Mouse (Mus musculus) embryonic facial prominence, embryonic 14.5 days (tissue): ENCODE data around the gene Nos3. TPM values are rescaled to one million over a fixed set of nuclear protein-coding genes. Genes with fewer than 3 reads are reported as not detected.

Experiments
- ATAC-seq: fragments of 200-750 bp; cut with Nextera tagmentation; 2 replicates; pipeline ENCODE4 v1.8.0; 2017; ENCODE audit warnings: low read depth, moderate number of reproducible peaks, moderate TSS enrichment
- DNase-seq: peaks from one replicate; pipeline ENCODE4 v3.0.0-alpha.2; 2015; ENCODE audit warnings: low spot score
- H3K27ac ChIP-seq: fragments of 300-500 bp; sonication (generic); replicated peaks from 2 replicates; pipeline ENCODE4 v1.5.1; 2014; ENCODE audit warnings: low read depth, mild to moderate bottlenecking, low read length, moderate library complexity
- H3K27me3 ChIP-seq: fragments of 300-500 bp; sonication (generic); replicated peaks from 2 replicates; pipeline ENCODE4 v1.6.1; 2014; ENCODE audit warnings: low read length; ENCODE audit not compliant: control insufficient read depth, insufficient read depth
- H3K36me3 ChIP-seq: fragments of 300-500 bp; sonication (generic); 2 replicates; pipeline ENCODE4 v1.6.1; 2014; ENCODE audit warnings: low read length, mixed read lengths; ENCODE audit not compliant: control insufficient read depth, insufficient read depth
- H3K4me1 ChIP-seq: fragments of 300-500 bp; sonication (generic); 2 replicates; pipeline ENCODE4 v1.6.1; 2014; ENCODE audit warnings: antibody characterized with exemption, low read length; ENCODE audit not compliant: control insufficient read depth, insufficient read depth
- H3K4me2 ChIP-seq: fragments of 300-500 bp; sonication (generic); 2 replicates; pipeline ENCODE4 v1.6.1; 2014; ENCODE audit warnings: low read depth, mild to moderate bottlenecking, low read length, moderate library complexity, mixed read lengths
- H3K4me3 ChIP-seq: fragments of 300-500 bp; sonication (generic); 2 replicates; pipeline ENCODE4 v1.5.1; 2014; ENCODE audit warnings: low read depth, mild to moderate bottlenecking, low read length
- H3K9ac ChIP-seq: fragments of 300-500 bp; sonication (generic); 2 replicates; pipeline ENCODE4 v1.6.1; 2014; ENCODE audit warnings: low read depth, mild to moderate bottlenecking, low read length, moderate library complexity, mixed read lengths
- H3K9me3 ChIP-seq: fragments of 300-500 bp; sonication (generic); 2 replicates; pipeline ENCODE4 v1.6.1; 2016; ENCODE audit warnings: low read length; ENCODE audit not compliant: control insufficient read depth
- WGBS: fragments of 180-500 bp; shearing (Covaris S2); extraction: QIAGEN DNeasy Blood & Tissue Kit; methylation state at CpG from one replicate; pipeline ENCODE4 v1.1.7; 2014; 5-methylcytosine and 5-hydroxymethylcytosine counted together
- polyA plus RNA-seq: library from polyadenylated mRNA; unstranded; fragments of >200 nt; fragmentation: Nextera tagmentation; extraction: Ambion mirVana; gene quantifications from 2 replicates; pipeline ENCODE4 v1.2.1, GENCODE M21; 2014

Gene Nos3
- polyA plus RNA-seq, 1 experiment from 2014 or later: 7.9 TPM

- WGBS: 53% methylated on average over 2 of the region's 2 CpGs
- no peaks in the 10 kb centered on the region for H3K36me3 ChIP-seq
- H3K4me1 ChIP-seq: no peaks in the 10 kb centered on the region
- no peaks in the 10 kb centered on the region for H3K27me3 ChIP-seq
- no peak; the same call in 1 of the 2 replicates for ATAC-seq
- H3K27ac ChIP-seq: no peak overlapping the region
- no peak overlapping the region for H3K4me3 ChIP-seq
- no peak overlapping the region for H3K4me2 ChIP-seq
- DNase-seq: no peak
- no peaks in the 10 kb centered on the region for H3K9me3 ChIP-seq
- H3K9ac ChIP-seq: no peak overlapping the region
These were observed 26.8 kb upstream of the Nos3 start for GRCm38 (mm10) chr5:24337821-24338220.

- ATAC-seq: no peak
- Histone ChIP-seq H3K9ac (no peak overlapping the region), H3K27me3 (no peaks in the 10 kb centered on the region), H3K27ac (no peak overlapping the region), H3K36me3 (no peaks in the 10 kb centered on the region), H3K9me3 (no peaks in the 10 kb centered on the region), H3K4me3 (no peak overlapping the region), H3K4me2 (no peak overlapping the region), H3K4me1 (no peaks in the 10 kb centered on the region; the same call in 1 of the 2 replicates)
- WGBS: 78% methylated on average over 14 of the region's 14 CpGs
- no peak for DNase-seq
These were observed 22.2 kb upstream of the Nos3 start for GRCm38 (mm10) chr5:24342205-24342963.

GRCm38 (mm10) chr5:24342966-24343365 is 21.6 kb upstream of the Nos3 start:
- ATAC-seq (no peak), DNase-seq (no peak)
- Histone ChIP-seq H3K4me1 (peaks cover under 1% of the 10 kb centered on the region; the same call in 1 of the 2 replicates), H3K4me3 (no peak overlapping the region), H3K27me3 (0 out of 2 replicates have a peak, but pooled peaks cover 3% of the 10 kb centered on the region), H3K9me3 (no peaks in the 10 kb centered on the region), H3K9ac (no peak overlapping the region), H3K36me3 (no peaks in the 10 kb centered on the region), H3K4me2 (no peak overlapping the region), H3K27ac (no peak overlapping the region)
- 51% methylated on average over 8 of the region's 8 CpGs for WGBS

- Histone ChIP-seq H3K4me2 (no peak overlapping the region), H3K36me3 (no peaks in the 10 kb centered on the region), H3K9ac (no peak overlapping the region), H3K27me3 (0 out of 2 replicates have a peak, but pooled peaks cover 6% of the 10 kb centered on the region), H3K9me3 (no peaks in the 10 kb centered on the region), H3K4me1 (peaks cover 5% of the 10 kb centered on the region; the same call in 1 of the 2 replicates), H3K27ac (no peak overlapping the region), H3K4me3 (no peak overlapping the region)
- ATAC-seq (no peak), DNase-seq (no peak)
These were observed 21.2 kb upstream of the Nos3 start for GRCm38 (mm10) chr5:24343379-24343778.

- peaks cover 11% of the 10 kb centered on the region for H3K4me1 ChIP-seq
- no peaks in the 10 kb centered on the region for H3K36me3 ChIP-seq
- peaks cover 12% of the 10 kb centered on the region for H3K27me3 ChIP-seq
- H3K27ac ChIP-seq: 0 out of 2 replicates have a peak overlapping the region, but pooled peaks have one; percentile 28
- H3K4me3 ChIP-seq: no peak overlapping the region
- H3K9me3 ChIP-seq: no peaks in the 10 kb centered on the region
- whole genome bisulfite sequencing: 10% methylated on average over 2 of the region's 2 CpGs
- DNase-seq (peak; percentile 58), ATAC-seq (no peak; the same call in 1 of the 2 replicates)
- H3K9ac ChIP-seq: no peak overlapping the region
- H3K4me2 ChIP-seq: no peak overlapping the region
These were observed 20.6 kb upstream of the Nos3 start for GRCm38 (mm10) chr5:24343977-24344436.

GRCm38 (mm10) chr5:24344477-24345051 is 20.0 kb upstream of the Nos3 start:
- Histone ChIP-seq H3K9me3 (no peaks in the 10 kb centered on the region), H3K4me3 (no peak overlapping the region), H3K9ac (no peak overlapping the region), H3K36me3 (no peaks in the 10 kb centered on the region), H3K27me3 (peaks cover 18% of the 10 kb centered on the region), H3K27ac (peak overlapping the region; percentile 28; the same call in 1 of the 2 replicates), H3K4me1 (peaks cover 11% of the 10 kb centered on the region), H3K4me2 (no peak overlapping the region)
- peak; percentile 42; the same call in 1 of the 2 replicates for ATAC-seq
- no peak for DNase-seq
- WGBS: 20% methylated on average over 8 of the region's 12 CpGs

- Histone ChIP-seq H3K4me1 (peaks cover 16% of the 10 kb centered on the region), H3K27me3 (peaks cover 34% of the 10 kb centered on the region), H3K4me3 (no peak overlapping the region), H3K9ac (no peak overlapping the region), H3K36me3 (no peaks in the 10 kb centered on the region), H3K9me3 (no peaks in the 10 kb centered on the region), H3K27ac (no peak overlapping the region), H3K4me2 (no peak overlapping the region)
- WGBS: 83% methylated on average over 7 of the region's 7 CpGs
- DNase-seq (no peak), ATAC-seq (no peak)
These were observed 18.3 kb upstream of the Nos3 start for GRCm38 (mm10) chr5:24346313-24346712.

- Histone ChIP-seq H3K9me3 (no peaks in the 10 kb centered on the region), H3K4me2 (peak overlapping the region; percentile 86), H3K4me1 (peaks cover 20% of the 10 kb centered on the region), H3K36me3 (no peaks in the 10 kb centered on the region), H3K9ac (no peak overlapping the region), H3K27me3 (peaks cover 35% of the 10 kb centered on the region), H3K4me3 (no peak overlapping the region), H3K27ac (no peak overlapping the region)
- no peak for DNase-seq
- no peak for ATAC-seq
- 51% methylated on average over 7 of the region's 7 CpGs for WGBS
These were observed 17.3 kb upstream of the Nos3 start for GRCm38 (mm10) chr5:24347186-24347875.
